Mouse (Mus musculus) embryonic facial prominence, embryonic 14.5 days (tissue): ENCODE data around the gene Gpr25. TPM values are rescaled to one million over a fixed set of nuclear protein-coding genes. Genes with fewer than 3 reads are reported as not detected.

ENCODE experiments used
- ATAC-seq: fragments of 200-750 bp; cut with Nextera tagmentation; 2 replicates; pipeline ENCODE4 v1.8.0; 2017; ENCODE audit warnings: low read depth, moderate number of reproducible peaks, moderate TSS enrichment
- DNase-seq: peaks from one replicate; pipeline ENCODE4 v3.0.0-alpha.2; 2015; ENCODE audit warnings: low spot score
- H3K27ac ChIP-seq: fragments of 300-500 bp; sonication (generic); replicated peaks from 2 replicates; pipeline ENCODE4 v1.5.1; 2014; ENCODE audit warnings: low read depth, mild to moderate bottlenecking, low read length, moderate library complexity
- H3K27me3 ChIP-seq: fragments of 300-500 bp; sonication (generic); replicated peaks from 2 replicates; pipeline ENCODE4 v1.6.1; 2014; ENCODE audit warnings: low read length; ENCODE audit not compliant: control insufficient read depth, insufficient read depth
- H3K36me3 ChIP-seq: fragments of 300-500 bp; sonication (generic); 2 replicates; pipeline ENCODE4 v1.6.1; 2014; ENCODE audit warnings: low read length, mixed read lengths; ENCODE audit not compliant: control insufficient read depth, insufficient read depth
- H3K4me1 ChIP-seq: fragments of 300-500 bp; sonication (generic); 2 replicates; pipeline ENCODE4 v1.6.1; 2014; ENCODE audit warnings: antibody characterized with exemption, low read length; ENCODE audit not compliant: control insufficient read depth, insufficient read depth
- H3K4me2 ChIP-seq: fragments of 300-500 bp; sonication (generic); 2 replicates; pipeline ENCODE4 v1.6.1; 2014; ENCODE audit warnings: low read depth, mild to moderate bottlenecking, low read length, moderate library complexity, mixed read lengths
- H3K4me3 ChIP-seq: fragments of 300-500 bp; sonication (generic); 2 replicates; pipeline ENCODE4 v1.5.1; 2014; ENCODE audit warnings: low read depth, mild to moderate bottlenecking, low read length
- H3K9ac ChIP-seq: fragments of 300-500 bp; sonication (generic); 2 replicates; pipeline ENCODE4 v1.6.1; 2014; ENCODE audit warnings: low read depth, mild to moderate bottlenecking, low read length, moderate library complexity, mixed read lengths
- H3K9me3 ChIP-seq: fragments of 300-500 bp; sonication (generic); 2 replicates; pipeline ENCODE4 v1.6.1; 2016; ENCODE audit warnings: low read length; ENCODE audit not compliant: control insufficient read depth
- WGBS: fragments of 180-500 bp; shearing (Covaris S2); extraction: QIAGEN DNeasy Blood & Tissue Kit; methylation state at CpG from one replicate; pipeline ENCODE4 v1.1.7; 2014; 5-methylcytosine and 5-hydroxymethylcytosine counted together
- polyA plus RNA-seq: library from polyadenylated mRNA; unstranded; fragments of >200 nt; fragmentation: Nextera tagmentation; extraction: Ambion mirVana; gene quantifications from 2 replicates; pipeline ENCODE4 v1.2.1, GENCODE M21; 2014

Gpr25 gene
- polyA plus RNA-seq, 1 experiment from 2014 or later: not detected

DNA sequence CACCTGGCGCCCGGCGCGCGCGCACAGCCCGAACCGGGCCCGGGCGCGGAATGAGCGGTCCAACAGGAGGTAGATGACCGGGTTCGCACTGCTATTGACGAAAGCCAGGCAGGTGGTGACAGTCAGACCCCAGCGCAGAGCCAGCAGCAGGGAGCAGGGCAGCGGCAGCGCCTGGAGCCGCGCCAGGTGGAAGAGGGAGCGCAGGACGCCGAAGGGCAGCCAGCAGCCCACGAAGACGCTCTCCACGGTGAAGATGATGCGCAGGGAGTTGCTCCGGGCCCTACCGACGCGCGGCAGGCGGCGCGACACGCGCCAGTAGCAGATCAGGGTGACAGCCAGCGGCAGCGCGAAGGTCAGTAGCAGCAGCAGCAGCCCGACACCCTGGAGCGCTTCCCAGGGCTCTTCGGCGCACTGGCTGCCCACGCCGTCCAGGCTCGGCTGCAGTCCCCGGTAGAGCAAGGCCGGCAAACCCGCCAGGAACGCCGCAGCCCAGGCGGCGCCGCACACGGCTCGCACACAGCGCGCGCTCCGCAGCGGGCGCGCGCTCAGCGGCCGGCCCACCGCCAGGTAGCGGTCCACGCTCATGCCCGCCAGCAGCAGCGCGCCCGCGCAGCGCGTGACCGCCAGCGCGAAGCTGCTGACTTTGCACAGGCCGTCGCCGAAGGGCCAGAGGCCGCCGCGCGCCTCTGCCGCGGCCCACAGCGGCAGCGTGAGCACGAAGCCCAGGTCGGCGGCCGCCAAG lies 609 bp downstream of the Gpr25 start:
- Histone ChIP-seq H3K27ac (no peak overlapping the region), H3K9me3 (no peaks in the 10 kb centered on the region), H3K27me3 (peaks cover 50% of the 10 kb centered on the region), H3K4me3 (peak overlapping the region; percentile 59), H3K4me2 (peak overlapping the region; percentile 97), H3K9ac (peak overlapping the region; percentile 66), H3K4me1 (0 out of 2 replicates have a peak, but pooled peaks cover 4% of the 10 kb centered on the region), H3K36me3 (no peaks in the 10 kb centered on the region)
- ATAC-seq: peak; percentile 88
- DNase-seq: peak; percentile 65
- under 1% methylated on average over 33 of the region's 95 CpGs for WGBS

DNA sequence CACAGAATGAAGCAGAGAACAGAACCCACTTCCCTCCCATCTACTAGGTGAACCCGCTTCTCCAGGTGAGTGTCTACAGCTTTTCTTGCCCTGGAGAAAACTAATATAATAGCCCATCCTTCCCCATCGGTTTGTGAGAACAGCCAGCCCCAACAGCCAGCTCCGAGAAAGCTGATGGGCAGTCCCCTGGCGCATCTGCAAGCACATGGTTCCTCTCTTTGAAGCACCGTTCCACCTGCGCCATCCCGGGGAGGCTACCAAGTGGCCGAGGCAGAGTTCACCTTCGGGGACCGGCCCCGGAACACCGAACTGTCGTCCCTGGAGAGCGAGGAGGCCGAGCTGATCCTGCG lies 1.2 kb downstream of the Gpr25 start:
- ATAC-seq (no peak), DNase-seq (no peak)
- H3K4me3 ChIP-seq: peak overlapping the region; percentile 59
- H3K9me3 ChIP-seq: no peaks in the 10 kb centered on the region
- H3K9ac ChIP-seq: peak overlapping the region; percentile 66; the same call in 1 of the 2 replicates
- peak overlapping the region; percentile 97 for H3K4me2 ChIP-seq
- no peaks in the 10 kb centered on the region for H3K36me3 ChIP-seq
- H3K27me3 ChIP-seq: peaks cover 50% of the 10 kb centered on the region
- H3K4me1 ChIP-seq: 0 out of 2 replicates have a peak, but pooled peaks cover 4% of the 10 kb centered on the region
- 1% methylated on average over 13 of the region's 16 CpGs for WGBS
- no peak overlapping the region for H3K27ac ChIP-seq

DNA sequence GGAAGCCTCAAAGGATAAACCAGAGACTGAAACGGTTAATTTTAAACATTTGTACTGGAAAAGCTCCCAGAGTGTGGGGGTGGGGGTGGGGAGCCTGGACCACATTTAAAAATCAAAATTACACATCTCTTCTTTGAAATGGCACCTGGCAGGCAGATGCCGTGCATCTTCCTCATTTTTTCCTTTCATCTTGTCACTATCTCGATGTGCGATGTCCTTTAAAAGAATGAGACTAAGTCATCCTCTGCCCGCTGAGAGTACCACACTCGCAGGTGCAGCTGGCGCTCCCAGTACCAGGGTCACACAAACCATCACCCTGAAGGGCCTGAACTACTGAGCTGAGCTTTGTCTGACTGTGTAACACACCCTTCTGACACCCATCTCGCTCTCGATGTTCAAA lies 2.2 kb downstream of the Gpr25 start:
- WGBS: 58% methylated on average over 9 of the region's 9 CpGs
- H3K27me3 ChIP-seq: peaks cover 50% of the 10 kb centered on the region
- no peak overlapping the region for H3K9ac ChIP-seq
- no peaks in the 10 kb centered on the region for H3K36me3 ChIP-seq
- ATAC-seq (no peak), DNase-seq (no peak)
- no peaks in the 10 kb centered on the region for H3K9me3 ChIP-seq
- H3K27ac ChIP-seq: no peak overlapping the region
- no peak overlapping the region for H3K4me2 ChIP-seq
- peaks cover 4% of the 10 kb centered on the region; the same call in 1 of the 2 replicates for H3K4me1 ChIP-seq
- no peak overlapping the region for H3K4me3 ChIP-seq

DNA sequence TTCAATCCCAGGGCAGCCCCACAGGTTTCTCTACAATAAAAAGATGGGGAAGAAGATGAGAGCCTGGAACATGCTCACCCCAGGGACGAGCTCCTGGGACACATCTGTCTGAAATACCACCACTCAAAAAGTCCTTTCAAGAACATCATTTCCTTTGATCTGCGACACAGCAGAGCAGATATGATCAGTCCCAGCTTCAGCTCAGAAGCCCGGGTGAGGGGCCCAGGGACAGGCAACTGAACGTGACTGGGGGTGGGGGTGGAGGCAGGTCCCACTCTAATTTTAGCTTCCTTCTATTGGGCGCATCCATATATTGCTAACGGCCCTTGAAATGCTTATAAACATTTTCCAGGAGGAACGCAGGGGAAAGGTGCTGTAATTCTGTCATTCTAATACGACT lies 5.0 kb downstream of the Gpr25 start:
- Histone ChIP-seq H3K27me3 (peaks cover 37% of the 10 kb centered on the region), H3K4me3 (no peak overlapping the region), H3K4me2 (no peak overlapping the region), H3K9me3 (no peaks in the 10 kb centered on the region), H3K9ac (no peak overlapping the region), H3K4me1 (peaks cover 4% of the 10 kb centered on the region; the same call in 1 of the 2 replicates), H3K36me3 (no peaks in the 10 kb centered on the region), H3K27ac (no peak overlapping the region)
- WGBS: 36% methylated on average over 8 of the region's 8 CpGs
- DNase-seq: no peak
- ATAC-seq: no peak

DNA sequence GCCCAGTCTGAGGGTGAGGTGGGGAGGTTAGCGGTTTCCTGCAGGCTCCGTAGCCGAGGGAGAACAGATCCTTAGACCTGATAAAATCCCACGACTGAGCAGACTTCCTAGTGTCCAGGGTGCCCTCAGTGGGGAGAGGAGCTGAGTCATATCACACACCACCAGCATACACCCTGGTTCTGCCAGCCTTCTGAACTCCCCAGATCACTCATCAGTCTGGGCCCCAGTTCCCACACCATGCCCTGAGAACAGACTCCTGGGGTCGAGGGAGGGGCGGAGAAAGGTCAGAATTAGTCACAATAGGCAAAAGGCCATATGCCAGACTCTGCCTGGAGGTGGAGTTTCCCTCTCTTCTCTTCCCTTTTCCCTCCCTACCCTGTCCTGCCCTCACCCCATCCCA lies 5.5 kb downstream of the Gpr25 start:
- Histone ChIP-seq H3K36me3 (no peaks in the 10 kb centered on the region), H3K27me3 (peaks cover 32% of the 10 kb centered on the region), H3K4me2 (no peak overlapping the region), H3K9me3 (no peaks in the 10 kb centered on the region), H3K4me1 (peaks cover 4% of the 10 kb centered on the region; the same call in 1 of the 2 replicates), H3K9ac (no peak overlapping the region), H3K4me3 (no peak overlapping the region), H3K27ac (no peak overlapping the region)
- WGBS: 38% methylated on average over 6 of the region's 6 CpGs
- ATAC-seq: no peak
- no peak for DNase-seq

DNA sequence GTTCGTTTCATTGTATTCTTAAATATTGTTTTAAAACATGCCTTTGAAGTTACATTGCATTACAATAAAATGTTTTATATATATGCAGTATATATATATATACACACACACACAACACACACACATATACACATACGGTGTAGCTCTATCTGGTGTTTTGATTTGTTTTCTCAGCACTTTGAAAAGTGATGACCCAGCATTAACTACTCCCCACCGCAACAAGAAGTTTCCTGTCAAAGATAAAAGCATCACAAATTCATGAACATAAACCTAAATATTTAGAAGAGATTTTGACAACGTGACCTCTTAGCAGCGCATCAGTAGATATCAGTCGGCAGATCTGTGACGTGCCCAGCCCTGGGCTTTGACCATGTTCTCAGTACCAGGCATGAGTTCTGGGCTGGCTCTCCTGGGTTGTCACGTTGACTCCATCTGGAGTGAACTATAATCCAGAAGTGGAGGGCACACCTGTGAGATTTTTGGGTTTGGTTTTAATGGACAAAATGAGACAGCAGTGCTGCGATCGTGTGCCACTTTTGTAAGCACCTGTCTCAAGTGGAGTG lies 6.1 kb downstream of the Gpr25 start:
- H3K9me3 ChIP-seq: no peaks in the 10 kb centered on the region
- H3K36me3 ChIP-seq: no peaks in the 10 kb centered on the region
- no peak overlapping the region for H3K9ac ChIP-seq
- peaks cover under 1% of the 10 kb centered on the region; the same call in 1 of the 2 replicates for H3K4me1 ChIP-seq
- H3K27me3 ChIP-seq: peaks cover 26% of the 10 kb centered on the region
- H3K4me2 ChIP-seq: no peak overlapping the region
- no peak overlapping the region for H3K4me3 ChIP-seq
- DNase-seq (no peak), ATAC-seq (no peak)
- H3K27ac ChIP-seq: no peak overlapping the region
- 79% methylated on average over 10 of the region's 10 CpGs for WGBS

DNA sequence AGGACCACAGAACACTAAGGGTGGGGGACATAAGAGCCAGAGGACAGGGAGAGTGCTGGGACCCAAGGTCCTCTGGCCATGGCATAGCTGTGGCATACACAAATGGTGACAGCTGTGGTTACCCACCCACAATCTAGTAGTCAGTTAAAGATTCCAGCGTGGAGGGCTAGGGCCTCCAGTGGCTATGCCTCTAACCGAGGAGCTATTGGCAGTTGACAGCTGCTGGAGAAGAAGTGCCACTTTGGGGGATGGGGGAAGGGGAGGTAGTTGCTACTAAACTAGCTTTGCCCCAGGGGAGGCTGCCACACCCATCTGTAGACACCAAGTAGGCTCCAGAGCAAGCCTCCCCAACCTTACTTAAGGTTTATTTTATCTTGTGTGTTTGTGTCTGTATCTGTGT lies 7.2 kb downstream of the Gpr25 start:
- Histone ChIP-seq H3K9me3 (no peaks in the 10 kb centered on the region), H3K27me3 (peaks cover 15% of the 10 kb centered on the region), H3K4me1 (no peaks in the 10 kb centered on the region; the same call in 1 of the 2 replicates), H3K4me3 (no peak overlapping the region), H3K4me2 (no peak overlapping the region), H3K9ac (no peak overlapping the region), H3K36me3 (no peaks in the 10 kb centered on the region), H3K27ac (no peak overlapping the region)
- ATAC-seq (no peak), DNase-seq (peak; percentile 44)
- WGBS: 29% methylated on average over 2 of the region's 2 CpGs

DNA sequence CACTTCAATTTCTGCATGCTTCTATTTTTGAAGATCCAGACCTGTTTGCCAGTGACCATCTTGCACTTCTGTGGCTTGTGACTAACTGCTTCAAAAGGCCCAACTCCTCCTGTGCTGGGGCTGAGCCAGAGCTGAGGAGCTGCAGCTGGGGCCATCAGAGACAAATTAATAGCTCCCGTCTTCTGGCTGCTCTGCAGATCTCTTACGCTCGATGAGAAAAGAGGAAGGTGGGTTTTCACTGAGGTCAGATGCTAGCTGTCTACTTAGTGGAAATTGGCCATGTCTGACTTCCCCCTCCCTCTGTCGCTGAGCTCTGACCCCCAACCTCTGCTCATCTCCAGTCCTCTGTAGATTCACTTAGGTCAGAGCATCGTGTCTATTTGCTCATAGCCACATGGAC lies 11.0 kb downstream of the Gpr25 start:
- H3K9ac ChIP-seq: no peak overlapping the region
- H3K27ac ChIP-seq: no peak overlapping the region
- no peaks in the 10 kb centered on the region for H3K36me3 ChIP-seq
- WGBS: 41% methylated on average over 5 of the region's 5 CpGs
- no peaks in the 10 kb centered on the region for H3K9me3 ChIP-seq
- no peaks in the 10 kb centered on the region; the same call in 1 of the 2 replicates for H3K4me1 ChIP-seq
- ATAC-seq (no peak), DNase-seq (no peak)
- no peaks in the 10 kb centered on the region for H3K27me3 ChIP-seq
- H3K4me3 ChIP-seq: no peak overlapping the region
- H3K4me2 ChIP-seq: no peak overlapping the region

DNA sequence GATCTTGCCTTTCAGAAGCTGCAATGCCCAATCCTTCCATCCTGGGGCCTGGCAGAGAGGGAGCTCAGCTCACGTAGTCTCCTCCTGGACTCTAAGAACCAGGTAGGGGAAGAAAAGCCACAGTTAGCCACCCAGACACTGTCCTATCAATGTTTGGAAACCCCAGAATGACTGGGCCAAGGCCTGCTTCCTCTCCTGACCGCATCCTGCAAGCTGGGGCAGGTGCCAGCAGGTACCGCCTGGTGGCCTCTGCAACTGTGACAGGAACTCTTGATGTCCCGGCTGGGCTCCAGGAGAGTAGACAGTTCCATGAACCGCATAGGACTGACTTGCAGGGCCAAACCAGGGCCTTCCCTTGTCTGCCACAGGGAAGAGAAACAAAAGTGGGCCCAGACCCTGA lies 13.3 kb downstream of the Gpr25 start:
- Histone ChIP-seq H3K4me2 (no peak overlapping the region), H3K9ac (no peak overlapping the region), H3K27me3 (no peaks in the 10 kb centered on the region), H3K9me3 (no peaks in the 10 kb centered on the region), H3K27ac (no peak overlapping the region), H3K4me1 (no peaks in the 10 kb centered on the region), H3K4me3 (no peak overlapping the region), H3K36me3 (no peaks in the 10 kb centered on the region)
- no peak for DNase-seq
- WGBS: 79% methylated on average over 5 of the region's 5 CpGs
- no peak for ATAC-seq
